Mouse (Mus musculus): Measurements from ENCODE around the gene Ptma. TPM values are rescaled to one million over a fixed set of nuclear protein-coding genes. Genes with fewer than 3 reads are reported as not detected.

The Ptma gene
- polyA plus RNA-seq, 1 experiment from 2014 or later = 2,521 TPM

- peak; percentile 95 for ATAC-seq (ENCODE audit: insufficient read depth, low FRiP score, low read depth)
- no peaks in the 10 kb centered on the region for H3K36me3 ChIP-seq
- no peaks in the 10 kb centered on the region for H3K9me3 ChIP-seq
- H3K9ac ChIP-seq = peak overlapping the region; percentile 72
- H3K27ac ChIP-seq = peak overlapping the region; percentile 97
- under 1% methylated on average over 70 of the region's 74 CpGs for WGBS
- H3K4me3 ChIP-seq (replicated peaks) = peak overlapping the region; percentile 65
- no peaks in the 10 kb centered on the region for H3K27me3 ChIP-seq (replicated peaks)
- H3K4me1 ChIP-seq = peaks cover 29% of the 10 kb centered on the region
- H3K4me2 ChIP-seq = peak overlapping the region; percentile 75
Observed at GRCm38 (mm10) chr1:86487295-86487907, 39.1 kb upstream of the Ptma start.

GRCm38 (mm10) chr1:86487908-86488314 lies 38.6 kb upstream of the Ptma start:
- no peaks in the 10 kb centered on the region for H3K36me3 ChIP-seq
- peak overlapping the region; percentile 97 for H3K27ac ChIP-seq
- H3K27me3 ChIP-seq (replicated peaks) = no peaks in the 10 kb centered on the region
- peak overlapping the region; percentile 72 for H3K9ac ChIP-seq
- H3K4me1 ChIP-seq = peaks cover 33% of the 10 kb centered on the region
- peak overlapping the region; percentile 65 for H3K4me3 ChIP-seq (replicated peaks)
- H3K4me2 ChIP-seq = peak overlapping the region; percentile 75
- WGBS = 8% methylated on average over 20 of the region's 20 CpGs
- ATAC-seq (ENCODE audit: insufficient read depth, low FRiP score, low read depth) = peak; percentile 37
- no peaks in the 10 kb centered on the region for H3K9me3 ChIP-seq

DNA sequence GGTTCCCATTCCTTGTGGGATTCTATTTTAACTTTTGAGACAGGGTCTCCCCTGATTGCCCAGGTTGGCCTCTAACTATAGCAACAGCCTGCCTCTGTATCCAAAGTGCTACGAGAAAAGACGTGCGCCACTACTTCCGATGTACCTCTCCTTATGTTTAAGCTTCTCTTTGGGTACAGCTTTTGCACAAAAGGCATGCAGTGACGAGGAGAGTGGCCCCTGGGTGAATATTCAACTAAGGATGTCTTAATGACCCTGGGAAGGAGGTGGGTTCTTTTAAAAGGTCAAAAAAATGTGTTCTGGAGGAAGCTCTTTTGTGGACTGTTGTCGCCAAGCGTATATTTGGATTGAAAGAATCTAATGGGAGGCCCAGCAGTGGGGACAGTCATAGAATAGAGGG lies 38.2 kb upstream of the Ptma start:
- Histone ChIP-seq H3K27me3 (replicated peaks) (no peaks in the 10 kb centered on the region), H3K9ac (peak overlapping the region; percentile 72; the same call in 1 of the 2 replicates)
- 43% methylated on average over 7 of the region's 7 CpGs for WGBS

DNA sequence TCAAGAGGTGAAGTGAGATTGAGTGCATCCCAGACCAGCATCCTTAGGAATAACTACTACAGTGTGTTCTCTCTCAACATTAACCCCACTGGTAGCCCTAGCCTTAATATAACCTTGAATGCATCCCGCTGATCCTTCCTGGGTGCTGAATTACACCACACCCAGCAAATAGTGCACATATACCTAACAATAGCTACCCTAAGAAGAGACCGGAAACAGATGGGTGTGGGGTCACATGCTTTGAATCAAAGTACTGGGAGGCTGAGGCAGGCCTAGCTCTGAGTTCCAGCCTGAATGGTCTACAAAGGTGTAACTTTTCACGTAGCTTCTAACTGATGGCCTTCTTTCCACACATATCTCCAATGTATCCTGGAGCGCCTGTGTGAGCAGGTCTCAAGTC lies 37.8 kb upstream of the Ptma start:
- H3K9ac ChIP-seq = no peak overlapping the region; the same call in 1 of the 2 replicates
- peak overlapping the region; percentile 65; the same call in 1 of the 2 replicates for H3K4me3 ChIP-seq (replicated peaks)
- peak overlapping the region; percentile 75 for H3K4me2 ChIP-seq
- no peaks in the 10 kb centered on the region for H3K9me3 ChIP-seq
- peaks cover 33% of the 10 kb centered on the region for H3K4me1 ChIP-seq
- peak overlapping the region; percentile 97 for H3K27ac ChIP-seq
- WGBS = 92% methylated on average over 4 of the region's 4 CpGs
- no peaks in the 10 kb centered on the region for H3K36me3 ChIP-seq
- no peak for ATAC-seq (ENCODE audit: insufficient read depth, low FRiP score, low read depth)
- no peaks in the 10 kb centered on the region for H3K27me3 ChIP-seq (replicated peaks)

More for the DNA sequence above, 38.2 kb upstream of the Ptma start:
- Histone ChIP-seq H3K36me3 (no peaks in the 10 kb centered on the region), H3K27ac (peak overlapping the region; percentile 97), H3K4me1 (peaks cover 33% of the 10 kb centered on the region), H3K4me2 (peak overlapping the region; percentile 75), H3K9me3 (no peaks in the 10 kb centered on the region), H3K4me3 (replicated peaks) (peak overlapping the region; percentile 65)
- no peak for ATAC-seq (ENCODE audit: insufficient read depth, low FRiP score, low read depth)

DNA sequence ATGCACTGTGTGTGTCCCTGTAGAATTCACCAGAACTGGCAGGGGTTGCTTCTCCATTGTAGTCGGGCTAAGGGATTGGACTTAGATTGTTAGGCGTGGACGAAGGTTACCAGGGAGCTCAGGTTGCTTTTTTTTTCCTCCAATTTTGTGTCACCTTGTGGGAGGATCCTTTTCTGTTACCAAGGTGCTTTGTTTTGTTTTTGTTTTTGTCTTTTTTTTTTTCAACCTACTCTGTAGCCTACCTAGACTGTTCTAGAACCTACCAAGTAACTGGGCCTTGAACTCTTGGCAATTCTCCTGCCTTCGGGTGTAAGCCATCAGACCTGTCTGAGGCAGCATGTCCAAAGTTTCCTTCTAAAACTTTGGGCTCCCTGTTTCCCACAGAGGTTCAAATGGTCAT lies 36.6 kb upstream of the Ptma start:
- Histone ChIP-seq H3K4me2 (no peak overlapping the region), H3K4me1 (peaks cover 33% of the 10 kb centered on the region), H3K9ac (no peak overlapping the region), H3K27ac (no peak overlapping the region), H3K36me3 (no peaks in the 10 kb centered on the region), H3K4me3 (replicated peaks) (no peak overlapping the region), H3K9me3 (no peaks in the 10 kb centered on the region), H3K27me3 (replicated peaks) (no peaks in the 10 kb centered on the region)
- 94% methylated on average over 4 of the region's 4 CpGs for WGBS
- no peak for ATAC-seq (ENCODE audit: insufficient read depth, low FRiP score, low read depth)

GRCm38 (mm10) chr1:86490697-86491096 lies 35.8 kb upstream of the Ptma start:
- no peaks in the 10 kb centered on the region for H3K9me3 ChIP-seq
- H3K27me3 ChIP-seq (replicated peaks) = no peaks in the 10 kb centered on the region
- peak overlapping the region; percentile 93 for H3K27ac ChIP-seq
- no peak for ATAC-seq (ENCODE audit: insufficient read depth, low FRiP score, low read depth)
- H3K4me3 ChIP-seq (replicated peaks) = no peak overlapping the region
- H3K36me3 ChIP-seq = no peaks in the 10 kb centered on the region
- no peak overlapping the region for H3K9ac ChIP-seq
- H3K4me2 ChIP-seq = no peak overlapping the region
- peaks cover 33% of the 10 kb centered on the region for H3K4me1 ChIP-seq
- 71% methylated on average over 3 of the region's 3 CpGs for WGBS

GRCm38 (mm10) chr1:86491533-86492094 lies 34.9 kb upstream of the Ptma start:
- H3K4me3 ChIP-seq (replicated peaks) = no peak overlapping the region

GRCm38 (mm10) chr1:86492095-86493070 lies 34.1 kb upstream of the Ptma start:
- Histone ChIP-seq H3K36me3 (no peaks in the 10 kb centered on the region), H3K4me1 (peaks cover 40% of the 10 kb centered on the region), H3K27ac (peak overlapping the region; percentile 93), H3K4me2 (peak overlapping the region; percentile 8; the same call in 1 of the 2 replicates), H3K9me3 (no peaks in the 10 kb centered on the region), H3K9ac (no peak overlapping the region), H3K27me3 (replicated peaks) (no peaks in the 10 kb centered on the region), H3K4me3 (replicated peaks) (no peak overlapping the region)
- WGBS = 55% methylated on average over 9 of the region's 9 CpGs
- ATAC-seq (ENCODE audit: insufficient read depth, low FRiP score, low read depth) = peak; percentile 3; the same call in 1 of the 2 replicates

More at GRCm38 (mm10) chr1:86491533-86492094, 34.9 kb upstream of the Ptma start:
- H3K27me3 ChIP-seq (replicated peaks) = no peaks in the 10 kb centered on the region
- H3K36me3 ChIP-seq = no peaks in the 10 kb centered on the region
- WGBS = 25% methylated on average over 7 of the region's 7 CpGs
- H3K9me3 ChIP-seq = no peaks in the 10 kb centered on the region
- H3K4me2 ChIP-seq = peak overlapping the region; percentile 8; the same call in 1 of the 2 replicates
- no peak for ATAC-seq (ENCODE audit: insufficient read depth, low FRiP score, low read depth)
- peak overlapping the region; percentile 93 for H3K27ac ChIP-seq
- H3K9ac ChIP-seq = no peak overlapping the region
- peaks cover 33% of the 10 kb centered on the region for H3K4me1 ChIP-seq

GRCm38 (mm10) chr1:86493783-86494182 lies 32.7 kb upstream of the Ptma start:
- Histone ChIP-seq H3K36me3 (no peaks in the 10 kb centered on the region), H3K4me1 (peaks cover 40% of the 10 kb centered on the region), H3K27me3 (replicated peaks) (no peaks in the 10 kb centered on the region), H3K27ac (no peak overlapping the region; the same call in 1 of the 2 replicates), H3K9me3 (no peaks in the 10 kb centered on the region), H3K9ac (no peak overlapping the region), H3K4me3 (replicated peaks) (no peak overlapping the region), H3K4me2 (no peak overlapping the region)
- WGBS = 81% methylated on average over 3 of the region's 3 CpGs
- no peak for ATAC-seq (ENCODE audit: insufficient read depth, low FRiP score, low read depth)

DNA sequence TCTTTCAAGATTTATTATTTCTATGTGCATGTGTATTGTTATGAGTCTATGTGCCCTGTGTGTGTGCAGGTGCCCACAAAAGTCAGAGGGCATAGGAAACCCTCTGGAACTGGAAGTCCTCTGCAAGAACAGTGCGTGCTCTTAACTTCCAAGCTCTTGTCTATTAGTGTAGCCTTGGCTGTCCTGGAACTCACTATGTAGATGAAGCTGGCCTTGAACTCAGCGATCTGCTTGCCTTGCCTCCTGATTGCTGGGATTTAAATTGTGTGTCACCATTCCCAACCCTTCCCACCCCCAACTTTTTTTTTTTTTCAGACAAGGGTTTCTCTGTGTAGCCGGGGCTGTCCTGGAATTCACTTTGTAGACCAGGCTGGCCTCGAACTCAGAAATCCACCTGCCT lies 30.2 kb upstream of the Ptma start:
- H3K36me3 ChIP-seq = no peaks in the 10 kb centered on the region
- H3K9me3 ChIP-seq = no peaks in the 10 kb centered on the region
- no peak overlapping the region for H3K27ac ChIP-seq
- no peak overlapping the region for H3K4me3 ChIP-seq (replicated peaks)
- no peak for ATAC-seq (ENCODE audit: insufficient read depth, low FRiP score, low read depth)
- no peaks in the 10 kb centered on the region for H3K27me3 ChIP-seq (replicated peaks)
- H3K4me1 ChIP-seq = peaks cover 41% of the 10 kb centered on the region
- no peak overlapping the region for H3K4me2 ChIP-seq
- 85% methylated on average over 4 of the region's 4 CpGs for WGBS
- H3K9ac ChIP-seq = no peak overlapping the region

DNA sequence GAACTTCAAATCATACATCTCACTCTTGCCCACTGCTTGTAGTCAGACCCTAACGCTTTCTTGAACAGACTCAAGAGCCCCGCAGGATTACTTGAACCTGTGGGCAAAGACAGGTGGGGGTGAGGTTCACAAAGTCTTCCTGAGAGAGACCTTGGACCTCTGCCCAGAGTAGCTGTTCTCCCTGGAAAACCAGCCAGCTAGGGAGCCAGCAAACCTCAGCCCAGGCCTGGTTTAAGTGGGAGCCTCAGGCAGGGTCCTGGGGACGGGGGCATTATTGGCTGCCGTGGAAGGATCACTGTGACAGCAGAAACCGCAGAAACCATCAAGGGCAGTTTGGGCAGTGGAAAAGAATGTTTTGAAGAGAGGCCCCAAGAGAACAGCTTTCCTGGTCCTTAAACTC lies 29.2 kb upstream of the Ptma start:
- H3K36me3 ChIP-seq = no peaks in the 10 kb centered on the region
- H3K27ac ChIP-seq = peak overlapping the region; percentile 87
- no peaks in the 10 kb centered on the region for H3K27me3 ChIP-seq (replicated peaks)
- H3K4me2 ChIP-seq = no peak overlapping the region
- H3K4me3 ChIP-seq (replicated peaks) = no peak overlapping the region
- WGBS = 56% methylated on average over 5 of the region's 5 CpGs
- H3K9me3 ChIP-seq = no peaks in the 10 kb centered on the region
- H3K4me1 ChIP-seq = peaks cover 40% of the 10 kb centered on the region
- no peak overlapping the region for H3K9ac ChIP-seq
- ATAC-seq (ENCODE audit: insufficient read depth, low FRiP score, low read depth) = no peak
